Mouse (Mus musculus) midbrain, embryonic 13.5 days (tissue): ENCODE measurements around the gene 4833427G06Rik. TPM values are rescaled to one million over a fixed set of nuclear protein-coding genes. Genes with fewer than 3 reads are reported as not detected.
"Not testable (repeated sequence)": the region's sequence is repeated elsewhere in the genome, so short reads cannot be mapped to it uniquely, and the experiment has no call there.

Experiments
- ATAC-seq: fragments of 200-750 bp; cut with Nextera tagmentation; 2 replicates; pipeline ENCODE4 v1.8.0; 2017; ENCODE audit warnings: mild to moderate bottlenecking, moderate TSS enrichment, moderate library complexity
- H3K27ac ChIP-seq: fragments of 300-500 bp; sonication (generic); 2 replicates; pipeline ENCODE4 v1.5.1; 2015; ENCODE audit warnings: inconsistent platforms, mild to moderate bottlenecking, moderate library complexity
- H3K27me3 ChIP-seq: fragments of 300-500 bp; sonication (generic); 2 replicates; pipeline ENCODE4 v1.6.1; 2015; ENCODE audit warnings: mild to moderate bottlenecking, inconsistent platforms
- H3K36me3 ChIP-seq: fragments of 300-500 bp; sonication (generic); 2 replicates; pipeline ENCODE4 v1.6.1; 2015; ENCODE audit warnings: mild to moderate bottlenecking, inconsistent platforms
- H3K4me1 ChIP-seq: fragments of 300-500 bp; sonication (generic); replicated peaks from 2 replicates; pipeline ENCODE4 v1.6.1; 2015; ENCODE audit warnings: inconsistent platforms
- H3K4me2 ChIP-seq: fragments of 300-500 bp; sonication (generic); replicated peaks from 2 replicates; pipeline ENCODE4 v1.6.1; 2015; ENCODE audit warnings: moderate library complexity, mild to moderate bottlenecking, inconsistent platforms
- H3K4me3 ChIP-seq: fragments of 300-500 bp; sonication (generic); replicated peaks from 2 replicates; pipeline ENCODE4 v1.5.1; 2015; ENCODE audit warnings: mild to moderate bottlenecking, inconsistent platforms
- H3K9ac ChIP-seq: fragments of 300-500 bp; sonication (generic); replicated peaks from 2 replicates; pipeline ENCODE4 v1.6.1; 2015; ENCODE audit warnings: mild to moderate bottlenecking, inconsistent platforms
- H3K9me3 ChIP-seq: fragments of 300-500 bp; sonication (generic); 2 replicates; pipeline ENCODE4 v1.6.1; 2016; ENCODE audit warnings: mild to moderate bottlenecking, inconsistent platforms
- WGBS: fragments of 180-500 bp; shearing (Covaris S2); methylation state at CpG from one replicate; pipeline ENCODE4 v1.1.7; 2015; 5-methylcytosine and 5-hydroxymethylcytosine counted together
- polyA plus RNA-seq: library from polyadenylated mRNA; unstranded; fragments of >200 nt; fragmentation: Nextera tagmentation; extraction: Ambion mirVana; gene quantifications from 2 replicates; pipeline ENCODE4 v1.2.1, GENCODE M21; 2015

4833427G06Rik gene
- 0.55 TPM in 1 of 2 replicates, not detected in the other for polyA plus RNA-seq

DNA sequence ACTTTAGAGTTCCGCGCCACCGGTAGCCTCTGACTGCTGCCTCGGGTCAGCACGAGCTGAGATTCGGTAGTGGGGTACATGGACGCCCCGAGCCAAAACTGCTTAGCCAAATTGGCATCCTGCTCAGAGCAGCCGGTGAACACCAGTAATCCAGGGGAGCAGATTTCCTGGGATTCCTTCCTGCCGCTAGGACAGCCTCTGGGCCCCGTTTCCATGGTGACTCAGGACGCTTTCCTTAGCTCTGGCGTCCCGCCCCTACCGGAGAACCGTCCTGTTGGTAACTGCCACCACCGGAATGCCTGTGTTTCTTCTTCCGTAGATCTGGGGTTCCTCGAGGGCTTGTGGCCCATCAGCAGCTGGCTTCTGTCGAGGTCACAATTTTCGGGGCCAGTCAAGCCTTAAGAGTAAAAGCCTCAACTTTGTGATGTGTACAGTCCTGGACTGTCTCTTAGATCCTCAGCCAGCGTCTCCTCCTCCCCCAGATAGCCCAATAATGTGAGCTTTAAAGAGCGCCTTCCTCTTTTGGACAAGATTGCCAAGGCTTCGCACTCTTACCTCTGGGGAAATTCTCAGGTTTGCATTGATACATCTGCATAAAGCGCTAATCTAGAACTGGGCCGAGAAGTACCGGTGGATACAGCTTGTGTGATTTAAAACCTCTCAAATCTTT, at the start of gene 4833427G06Rik:
TSS of gene 4833427G06Rik (minus strand) at position 323 of the 670 bp plus-strand sequence.
- H3K27ac ChIP-seq = no peak within 1 kb of the TSS
- peaks cover 21% of the 10 kb centered on the region for H3K4me1 ChIP-seq
- WGBS = 9% methylated on average over 27 of the region's 27 CpGs
- H3K36me3 ChIP-seq = no peaks in the 10 kb centered on the region
- no peak within 1 kb of the TSS for H3K9ac ChIP-seq
- no peaks in the 10 kb centered on the region for H3K9me3 ChIP-seq
- H3K4me3 ChIP-seq = peak within 1 kb of the TSS; percentile 61
- peaks cover 20% of the 10 kb centered on the region for H3K27me3 ChIP-seq
- H3K4me2 ChIP-seq = peak within 1 kb of the TSS; percentile 100
- ATAC-seq = peak; percentile 59

DNA sequence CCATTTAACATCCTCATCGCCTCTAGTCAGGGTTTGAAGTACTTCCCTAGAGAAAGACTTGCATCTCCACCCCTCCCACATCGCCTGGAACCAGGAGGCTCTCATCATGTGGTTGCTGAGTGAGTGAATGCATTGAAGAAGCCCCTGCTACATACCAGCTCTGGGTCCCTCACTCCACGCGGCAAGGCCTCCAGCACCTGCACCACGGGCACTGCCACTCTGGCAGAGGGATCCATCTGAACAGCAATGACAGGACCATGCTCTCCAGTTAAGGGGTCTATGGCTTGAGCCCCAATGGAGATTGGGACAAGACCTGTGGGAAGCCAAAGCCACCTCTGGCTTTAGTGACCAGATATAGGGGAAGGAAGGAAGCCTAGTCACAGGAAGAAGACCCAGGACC, 45.4 kb upstream of the 4833427G06Rik start:
- H3K4me3 ChIP-seq = no peak overlapping the region
- no peak overlapping the region for H3K27ac ChIP-seq
- H3K27me3 ChIP-seq = no peaks in the 10 kb centered on the region
- H3K9ac ChIP-seq = no peak overlapping the region
- H3K36me3 ChIP-seq = no peaks in the 10 kb centered on the region
- 85% methylated on average over 5 of the region's 5 CpGs for WGBS
- H3K4me2 ChIP-seq = no peak overlapping the region
- 0 out of 2 replicates have a peak, but pooled peaks cover 6% of the 10 kb centered on the region for H3K4me1 ChIP-seq
- no peak for ATAC-seq
- no peaks in the 10 kb centered on the region for H3K9me3 ChIP-seq

- Histone ChIP-seq H3K4me2 (no peak overlapping the region), H3K27ac (no peak overlapping the region), H3K4me3 (no peak overlapping the region), H3K9ac (no peak overlapping the region), H3K9me3 (no peaks in the 10 kb centered on the region), H3K27me3 (no peaks in the 10 kb centered on the region), H3K36me3 (no peaks in the 10 kb centered on the region), H3K4me1 (0 out of 2 replicates have a peak, but pooled peaks cover 6% of the 10 kb centered on the region)
- ATAC-seq = no peak
- WGBS = 87% methylated on average over 4 of the region's 4 CpGs
Observed at GRCm38 (mm10) chr9:51146496-51146895, 44.6 kb upstream of the 4833427G06Rik start.

- 75% methylated on average over 6 of the region's 6 CpGs for WGBS
- Histone ChIP-seq H3K9ac (no peak overlapping the region), H3K27me3 (no peaks in the 10 kb centered on the region), H3K27ac (no peak overlapping the region), H3K4me1 (0 out of 2 replicates have a peak, but pooled peaks cover 6% of the 10 kb centered on the region), H3K4me2 (no peak overlapping the region), H3K4me3 (no peak overlapping the region), H3K9me3 (no peaks in the 10 kb centered on the region), H3K36me3 (no peaks in the 10 kb centered on the region)
- no peak for ATAC-seq
Observed at GRCm38 (mm10) chr9:51144218-51144617, 42.3 kb upstream of the 4833427G06Rik start.

DNA sequence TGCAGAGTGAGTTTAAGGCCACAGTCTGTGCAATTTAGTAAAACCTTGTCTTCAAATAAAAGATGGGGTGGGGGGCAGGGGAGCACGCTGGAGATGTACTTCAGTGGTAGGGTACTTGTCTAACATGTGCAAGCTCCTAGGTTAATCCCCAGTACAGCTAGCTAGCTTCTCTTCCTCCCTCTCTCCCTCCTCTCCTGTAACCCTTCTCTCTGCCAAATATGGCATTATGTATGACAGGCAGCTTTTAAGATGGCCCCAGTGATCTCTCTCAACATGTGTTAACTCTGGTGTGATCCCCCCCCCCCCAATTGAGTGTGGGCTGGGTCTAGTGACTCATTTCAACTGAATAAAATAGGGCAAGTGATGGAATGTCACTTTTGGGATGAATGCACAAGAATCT, 41.6 kb upstream of the 4833427G06Rik start:
- Histone ChIP-seq H3K9ac (no peak overlapping the region), H3K4me2 (no peak overlapping the region), H3K27ac (no peak overlapping the region), H3K9me3 (no peaks in the 10 kb centered on the region), H3K4me1 (0 out of 2 replicates have a peak, but pooled peaks cover 6% of the 10 kb centered on the region), H3K36me3 (no peaks in the 10 kb centered on the region), H3K4me3 (no peak overlapping the region), H3K27me3 (no peaks in the 10 kb centered on the region)
- WGBS = 92% methylated on average over 1 of the region's 1 CpGs
- ATAC-seq = no peak

DNA sequence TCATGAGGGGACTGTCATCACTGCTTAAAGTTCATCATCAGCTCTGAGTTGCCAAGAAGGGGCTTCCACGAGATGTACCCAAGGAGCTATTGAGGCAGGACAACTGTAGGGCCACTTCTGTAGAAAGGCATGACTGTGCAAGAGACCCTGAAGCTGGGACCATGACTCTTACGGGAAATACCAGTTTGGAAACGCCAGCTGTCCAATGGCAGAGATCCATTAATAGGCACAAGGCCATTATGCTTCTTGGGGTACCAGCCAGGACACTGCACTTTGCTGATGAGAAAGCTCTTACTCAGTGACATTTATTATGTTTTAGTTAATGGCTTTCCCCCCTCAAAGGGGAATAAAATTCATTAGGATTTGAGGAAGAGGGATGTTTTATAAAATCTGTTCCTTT, 38.8 kb upstream of the 4833427G06Rik start:
- Histone ChIP-seq H3K9ac (no peak overlapping the region), H3K4me2 (no peak overlapping the region), H3K27me3 (no peaks in the 10 kb centered on the region), H3K4me1 (no peaks in the 10 kb centered on the region), H3K4me3 (no peak overlapping the region), H3K27ac (no peak overlapping the region), H3K36me3 (no peaks in the 10 kb centered on the region), H3K9me3 (no peaks in the 10 kb centered on the region)
- 76% methylated on average over 3 of the region's 3 CpGs for WGBS
- no peak for ATAC-seq

GRCm38 (mm10) chr9:51139401-51139800, 37.5 kb upstream of the 4833427G06Rik start:
- WGBS = 93% methylated on average over 1 of the region's 1 CpGs
- not testable (repeated sequence) for H3K9ac ChIP-seq, H3K4me1 ChIP-seq

DNA sequence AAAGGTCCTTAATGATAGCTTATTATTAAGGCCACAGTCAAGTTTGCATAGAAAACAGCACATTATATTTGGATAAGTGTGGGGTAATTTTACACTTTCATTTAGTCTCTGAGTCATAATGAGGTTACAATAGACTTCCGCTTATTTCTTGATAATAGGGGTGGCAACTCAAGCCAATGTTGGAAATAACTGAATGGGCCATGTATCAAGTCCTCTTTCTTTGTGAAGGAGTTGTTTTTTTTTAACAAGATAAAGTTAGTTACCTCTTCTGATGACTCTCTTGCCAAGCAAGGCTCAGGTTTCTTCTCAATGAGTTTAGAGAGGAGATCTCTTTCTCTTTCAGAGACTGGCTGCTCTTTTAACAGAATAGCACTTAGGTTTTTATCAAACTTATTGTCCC, 36.4 kb upstream of the 4833427G06Rik start:
- Histone ChIP-seq H3K36me3 (no peaks in the 10 kb centered on the region), H3K4me1 (no peaks in the 10 kb centered on the region), H3K9me3 (no peaks in the 10 kb centered on the region), H3K9ac (no peak overlapping the region), H3K4me3 (no peak overlapping the region), H3K27ac (no peak overlapping the region), H3K4me2 (no peak overlapping the region), H3K27me3 (no peaks in the 10 kb centered on the region)
- 91% methylated on average over 1 of the region's 1 CpGs for WGBS
- ATAC-seq = no peak

More at GRCm38 (mm10) chr9:51139401-51139800, 37.5 kb upstream of the 4833427G06Rik start:
- H3K4me2 ChIP-seq, ATAC-seq, H3K36me3 ChIP-seq, H3K27ac ChIP-seq, H3K4me3 ChIP-seq, H3K9me3 ChIP-seq, H3K27me3 ChIP-seq: not testable (repeated sequence)

DNA sequence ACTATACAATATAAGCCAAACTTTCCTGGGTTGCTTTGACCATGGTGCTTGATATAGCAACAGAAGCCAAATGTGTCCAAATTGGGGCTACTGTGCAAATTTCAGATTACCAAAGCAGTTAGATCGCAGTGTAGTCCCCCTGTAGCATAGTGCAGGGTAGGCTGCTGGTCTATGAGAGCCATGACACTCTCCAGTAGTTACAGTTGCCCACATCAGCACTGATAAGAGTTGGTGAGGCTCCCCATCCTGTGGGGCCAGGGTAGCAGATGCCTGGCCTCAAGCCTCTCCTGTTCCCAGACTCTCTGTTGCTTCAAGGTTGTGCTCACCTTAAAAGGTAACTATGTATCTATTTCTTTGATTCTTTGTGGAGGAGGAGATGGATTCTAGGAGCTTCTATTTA, 36.0 kb upstream of the 4833427G06Rik start:
- Histone ChIP-seq H3K4me3 (no peak overlapping the region), H3K9ac (no peak overlapping the region), H3K36me3 (no peaks in the 10 kb centered on the region), H3K27ac (no peak overlapping the region), H3K4me1 (no peaks in the 10 kb centered on the region), H3K27me3 (no peaks in the 10 kb centered on the region), H3K4me2 (no peak overlapping the region), H3K9me3 (no peaks in the 10 kb centered on the region)
- ATAC-seq = no peak
- 95% methylated on average over 1 of the region's 1 CpGs for WGBS

DNA sequence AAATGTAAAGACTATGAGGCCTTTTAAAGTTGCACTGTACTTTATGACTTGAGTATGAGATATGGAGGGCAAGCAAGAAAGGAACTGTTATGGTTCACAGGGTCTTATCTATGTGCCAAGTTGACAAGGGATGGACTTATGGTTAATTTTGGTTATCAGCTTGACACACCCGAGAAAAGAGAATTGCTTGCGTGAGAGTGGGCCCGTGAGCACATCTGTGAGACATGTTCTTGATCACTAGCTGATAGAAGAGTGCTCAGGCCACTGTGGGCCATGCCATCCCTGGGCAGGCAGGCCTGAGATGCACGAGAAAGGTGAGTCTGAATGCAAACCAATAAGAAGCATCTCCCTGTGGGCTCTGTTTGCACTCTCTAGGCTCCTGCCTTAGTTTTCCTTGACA, 35.6 kb upstream of the 4833427G06Rik start:
- 79% methylated on average over 4 of the region's 4 CpGs for WGBS
- no peaks in the 10 kb centered on the region for H3K36me3 ChIP-seq
- H3K4me2 ChIP-seq = no peak overlapping the region

GRCm38 (mm10) chr9:51136985-51137384, 35.1 kb upstream of the 4833427G06Rik start:
- Histone ChIP-seq H3K4me2 (no peak overlapping the region), H3K4me3 (no peak overlapping the region), H3K27ac (no peak overlapping the region), H3K9me3 (no peaks in the 10 kb centered on the region), H3K36me3 (no peaks in the 10 kb centered on the region), H3K27me3 (no peaks in the 10 kb centered on the region), H3K9ac (no peak overlapping the region), H3K4me1 (no peaks in the 10 kb centered on the region)
- no peak for ATAC-seq
- WGBS = 66% methylated on average over 3 of the region's 3 CpGs

More for the DNA sequence above, 35.6 kb upstream of the 4833427G06Rik start:
- H3K9ac ChIP-seq = no peak overlapping the region
- H3K27ac ChIP-seq = no peak overlapping the region
- ATAC-seq = no peak
- no peaks in the 10 kb centered on the region for H3K9me3 ChIP-seq
- no peak overlapping the region for H3K4me3 ChIP-seq
- no peaks in the 10 kb centered on the region for H3K27me3 ChIP-seq
- no peaks in the 10 kb centered on the region for H3K4me1 ChIP-seq

- H3K4me2 ChIP-seq = no peak overlapping the region
- no peaks in the 10 kb centered on the region for H3K4me1 ChIP-seq
- no peak overlapping the region for H3K9ac ChIP-seq
- no peak for ATAC-seq
- no peaks in the 10 kb centered on the region for H3K27me3 ChIP-seq
- no peak overlapping the region for H3K4me3 ChIP-seq
- no peak overlapping the region for H3K27ac ChIP-seq
- WGBS = 76% methylated on average over 4 of the region's 4 CpGs
- no peaks in the 10 kb centered on the region for H3K9me3 ChIP-seq
- H3K36me3 ChIP-seq = no peaks in the 10 kb centered on the region
Observed at GRCm38 (mm10) chr9:51114767-51115166, 12.9 kb upstream of the 4833427G06Rik start.

- H3K27me3 ChIP-seq = peaks cover 20% of the 10 kb centered on the region
- no peak overlapping the region for H3K9ac ChIP-seq
- no peaks in the 10 kb centered on the region for H3K9me3 ChIP-seq
- 91% methylated on average over 2 of the region's 2 CpGs for WGBS
- no peaks in the 10 kb centered on the region for H3K36me3 ChIP-seq
- H3K27ac ChIP-seq = no peak overlapping the region
- no peak for ATAC-seq
- H3K4me1 ChIP-seq = peaks cover 21% of the 10 kb centered on the region
- no peak overlapping the region for H3K4me2 ChIP-seq
- no peak overlapping the region for H3K4me3 ChIP-seq
Observed at GRCm38 (mm10) chr9:51105751-51106150, 3.9 kb upstream of the 4833427G06Rik start.
